10 mouse cellular contexts compared by ENCODE assay signal in the genomic region with DNA sequence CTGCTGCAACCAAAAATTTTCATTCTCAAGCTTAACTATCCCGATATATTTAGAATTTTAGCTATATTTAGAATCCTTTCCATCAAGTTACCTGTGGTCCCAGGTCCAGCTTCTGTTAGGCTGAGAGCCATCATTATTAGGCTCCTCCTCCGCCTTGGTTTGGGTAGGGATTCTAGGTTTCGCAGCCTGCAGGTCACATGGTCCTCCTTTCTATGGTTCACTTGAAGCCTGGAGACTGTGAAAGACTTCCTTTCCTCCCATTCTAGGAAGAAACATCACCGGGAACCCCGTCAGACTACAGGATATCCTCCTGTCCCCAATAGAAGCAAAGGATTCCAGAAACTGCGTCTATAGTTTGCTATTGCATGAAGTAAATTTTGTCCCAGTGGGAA. TPM values are rescaled to one million over a fixed set of nuclear protein-coding genes. Genes with fewer than 3 reads are reported as not detected.
DNase-seq lines count a peak whose midpoint lies in the region; ATAC-seq and TF ChIP-seq lines count a peak whose summit lies in the region.
"Had no signal": no experiment of that assay in that cellular context is flagged by ENCODE, and none has a peak within 500 bp of the region (broad histone marks: within the 10 kb centered on the region; RNA-seq: fewer than 3 reads in every experiment).

No protein-coding gene starts in this region.

- no peak for TF ChIP-seq EP300 in liver, postnatal 0 days (IDR thresholded peaks at IDR 0.05; ENCODE audit: low read depth)

- H3K4me2 ChIP-seq in embryonic facial prominence, embryonic 13.5 days = peak overlapping the region; percentile 63
- peak overlapping the region; percentile 59 for H3K4me2 ChIP-seq in hindbrain, embryonic 12.5 days (replicated peaks)
- H3K4me2 ChIP-seq in liver, postnatal 0 days (ENCODE audit: low read depth, low read length) = peak overlapping the region; percentile 61

- no peak for TF ChIP-seq CTCF in liver, postnatal 0 days (IDR thresholded peaks at IDR 0.05; ENCODE audit: low read depth)

- peak overlapping the region; percentile 80 for H3K27ac ChIP-seq in embryonic facial prominence, embryonic 13.5 days
- H3K27ac ChIP-seq in hindbrain, embryonic 12.5 days = peak overlapping the region; percentile 94
- peak overlapping the region; percentile 45; the same call in 1 of the 2 replicates for H3K27ac ChIP-seq in liver, postnatal 0 days (ENCODE audit: low read depth)

- ATAC-seq in embryonic facial prominence, embryonic 13.5 days (ENCODE audit: insufficient number of reproducible peaks, insufficient read depth, low FRiP score, low TSS enrichment, low read depth) = no peak
- no peak for ATAC-seq in hindbrain, embryonic 12.5 days (ENCODE audit: low FRiP score)
- ATAC-seq in liver, postnatal 0 days = no peak

- intact Hi-C loops in heart, postnatal 10 days (cut with DNase I) = loop anchor here (5.0 kb wide), 3 partner anchors 285 to 560 kb away; partner anchors contain the start of genes Rev3l and Traf3ip2

- H3K9me3 ChIP-seq in embryonic facial prominence, embryonic 13.5 days = no peaks in the 10 kb centered on the region
- no peaks in the 10 kb centered on the region for H3K9me3 ChIP-seq in hindbrain, embryonic 12.5 days (replicated peaks)
- H3K9me3 ChIP-seq in liver, postnatal 0 days (ENCODE audit: low read length) = 0 out of 2 replicates have a peak, but pooled peaks cover under 1% of the 10 kb centered on the region

- H3K4me1 ChIP-seq in embryonic facial prominence, embryonic 13.5 days = peaks cover 46% of the 10 kb centered on the region
- peaks cover 21% of the 10 kb centered on the region for H3K4me1 ChIP-seq in hindbrain, embryonic 12.5 days
- H3K4me1 ChIP-seq in liver, postnatal 0 days (ENCODE audit: insufficient read depth) = peaks cover 25% of the 10 kb centered on the region

- no peaks in the 10 kb centered on the region for H3K27me3 ChIP-seq in embryonic facial prominence, embryonic 13.5 days
- H3K27me3 ChIP-seq in hindbrain, embryonic 12.5 days = no peaks in the 10 kb centered on the region
- 0 out of 2 replicates have a peak, but pooled peaks cover 3% of the 10 kb centered on the region for H3K27me3 ChIP-seq in liver, postnatal 0 days (ENCODE audit: insufficient read depth, low read length)
- H3K27me3 ChIP-seq: CH12.LX had no signal

- 72% methylated on average over 6 of the region's 6 CpGs for WGBS in embryonic facial prominence, embryonic 13.5 days
- WGBS in hindbrain, embryonic 12.5 days = 72% methylated on average over 6 of the region's 6 CpGs
- 55% methylated on average over 6 of the region's 6 CpGs for WGBS in liver, postnatal 0 days (ENCODE audit: insufficient replicate concordance)

- no peaks in the 10 kb centered on the region for H3K36me3 ChIP-seq in embryonic facial prominence, embryonic 13.5 days
- H3K36me3 ChIP-seq in hindbrain, embryonic 12.5 days = no peaks in the 10 kb centered on the region
- no peaks in the 10 kb centered on the region for H3K36me3 ChIP-seq in liver, postnatal 0 days (replicated peaks; ENCODE audit: insufficient read depth, low read length)

- DNase-seq in heart, adult 8-10 months (ENCODE audit: low spot score) = peak; percentile 39
- DNase-seq in heart, postnatal 10 days = no peak
- no peak for DNase-seq in liver, postnatal 0 days
- DNase-seq in urinary bladder, postnatal 4 days (ENCODE audit: low spot score in 2 of 2) = no peak
- DNase-seq in frontal cortex, postnatal 14 days (ENCODE audit: low spot score in 2 of 2) = no peak
- no peak for DNase-seq in urinary bladder, adult 2 months (ENCODE audit: low spot score)

- H3K4me3 ChIP-seq in embryonic facial prominence, embryonic 13.5 days = no peak overlapping the region
- no peak overlapping the region for H3K4me3 ChIP-seq in hindbrain, embryonic 12.5 days
- H3K4me3 ChIP-seq in liver, postnatal 0 days (ENCODE audit: low read depth, low read length) = no peak overlapping the region

- H3K9ac ChIP-seq in embryonic facial prominence, embryonic 13.5 days = no peak overlapping the region
- H3K9ac ChIP-seq in hindbrain, embryonic 12.5 days = 0 out of 2 replicates have a peak overlapping the region, but pooled peaks have one; percentile 10
- no peak overlapping the region for H3K9ac ChIP-seq in liver, postnatal 0 days (replicated peaks)

RNA-seq across cellular contexts. Expression of gene Ccn6, which starts 8.9 kb away (rescaled TPM):
- total RNA-seq in heart, adult 8-10 months (2022) = not detected
- not detected for total RNA-seq in heart, postnatal 10 days (2021)
- polyA plus RNA-seq in embryonic facial prominence, embryonic 13.5 days (2015; fragmentation: Nextera tagmentation; extraction: Ambion mirVana) = 0.51 and 0.58 TPM in 2 replicates
- 0.31 and 1.3 TPM in 2 replicates for polyA plus RNA-seq in hindbrain, embryonic 12.5 days (2016; fragmentation: Nextera tagmentation; extraction: Ambion mirVana)
- polyA plus RNA-seq in liver, postnatal 0 days (2015; fragmentation: Nextera tagmentation; extraction: Ambion mirVana) = not detected in 2 replicates
- 0.25 and 0.26 TPM in 2 replicates for polyA plus RNA-seq in urinary bladder, adult 2 months (2012; rRNA removed)
- total RNA-seq: CH12.LX had no signal
- polyA plus RNA-seq: testis, adult 2 months had no signal

RNA-seq across cellular contexts. Expression of gene Tube1, which starts 38.8 kb away (rescaled TPM):
- 1 to 10 TPM in 2 of 4 experiments, under 1 TPM in 2; 0.73 to 1.3 (median 0.96) TPM for total RNA-seq in heart, adult 8-10 months (2022)
- 1 to 10 TPM; 2.3 to 2.7 TPM for total RNA-seq in heart, postnatal 10 days (2021)
- polyA plus RNA-seq in embryonic facial prominence, embryonic 13.5 days (2015; fragmentation: Nextera tagmentation; extraction: Ambion mirVana) = 19.3 and 19.6 TPM in 2 replicates
- 14.4 and 18.5 TPM in 2 replicates for polyA plus RNA-seq in hindbrain, embryonic 12.5 days (2016; fragmentation: Nextera tagmentation; extraction: Ambion mirVana)
- polyA plus RNA-seq in liver, postnatal 0 days (2015; fragmentation: Nextera tagmentation; extraction: Ambion mirVana) = 2.1 and 2.2 TPM in 2 replicates
- polyA plus RNA-seq in urinary bladder, adult 2 months (2012; rRNA removed) = 2.2 and 2.8 TPM in 2 replicates

RNA-seq across cellular contexts. Expression of gene Fam229b, which starts 38.8 kb away (rescaled TPM):
- total RNA-seq in heart, adult 8-10 months (2022) = 10 to 100 TPM in 2 of 4 experiments, 1 to 10 TPM in 2; 6.2 to 10.7 (median 9.3) TPM
- total RNA-seq in heart, postnatal 10 days (2021) = 1 to 10 TPM; 4.6 to 5.0 TPM
- polyA plus RNA-seq in embryonic facial prominence, embryonic 13.5 days (2015; fragmentation: Nextera tagmentation; extraction: Ambion mirVana) = 15.1 and 18.7 TPM in 2 replicates
- polyA plus RNA-seq in hindbrain, embryonic 12.5 days (2016; fragmentation: Nextera tagmentation; extraction: Ambion mirVana) = 18.4 and 20.8 TPM in 2 replicates
- polyA plus RNA-seq in liver, postnatal 0 days (2015; fragmentation: Nextera tagmentation; extraction: Ambion mirVana) = 1.3 and 1.9 TPM in 2 replicates
- 5.9 and 7.3 TPM in 2 replicates for polyA plus RNA-seq in urinary bladder, adult 2 months (2012; rRNA removed)
